Mouse (Mus musculus) heart, postnatal 25 days (tissue): Measurements from ENCODE around the gene Rgs9. TPM values are rescaled to one million over a fixed set of nuclear protein-coding genes. Genes with fewer than 3 reads are reported as not detected.

Experiments
- DNase-seq: peaks from one replicate; pipeline ENCODE4 v3.0.0; 2022; ENCODE audit warnings: low spot score
- intact Hi-C: fragments of 180-260 bp; cut with DNase I; formaldehyde crosslinking; loops from one replicate; pipeline ENCODE4 v1.15.1; 2025
- total RNA-seq, 2 experiments: library from RNA; stranded (reverse); gene quantifications; 2 replicates each; pipeline ENCODE4 v1.2.3; 2021

The Rgs9 gene
- total RNA-seq, 2 experiments from 2014 or later, result 0.10 to 0.14 TPM

DNA sequence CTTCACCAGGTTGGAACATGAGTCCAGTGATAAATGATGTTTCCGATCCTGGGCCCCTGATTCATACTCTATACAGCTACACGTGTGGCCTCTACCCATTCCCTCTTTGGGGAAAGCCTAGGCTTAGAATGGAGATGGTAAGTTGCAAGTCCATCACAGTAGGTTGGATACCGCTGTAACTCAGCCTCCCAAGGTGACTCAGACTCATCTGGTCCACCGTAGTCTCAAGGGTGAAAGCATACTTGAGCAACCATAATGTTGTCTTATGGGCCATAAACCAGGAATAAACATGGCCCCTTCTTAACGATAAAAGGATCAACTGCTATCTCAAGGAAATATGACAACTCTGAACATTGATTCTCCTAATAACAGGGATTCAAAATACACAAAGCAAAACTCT, 109.7 kb downstream of the Rgs9 start:
- no peak for DNase-seq
- intact Hi-C loops, result no loop called here

DNA sequence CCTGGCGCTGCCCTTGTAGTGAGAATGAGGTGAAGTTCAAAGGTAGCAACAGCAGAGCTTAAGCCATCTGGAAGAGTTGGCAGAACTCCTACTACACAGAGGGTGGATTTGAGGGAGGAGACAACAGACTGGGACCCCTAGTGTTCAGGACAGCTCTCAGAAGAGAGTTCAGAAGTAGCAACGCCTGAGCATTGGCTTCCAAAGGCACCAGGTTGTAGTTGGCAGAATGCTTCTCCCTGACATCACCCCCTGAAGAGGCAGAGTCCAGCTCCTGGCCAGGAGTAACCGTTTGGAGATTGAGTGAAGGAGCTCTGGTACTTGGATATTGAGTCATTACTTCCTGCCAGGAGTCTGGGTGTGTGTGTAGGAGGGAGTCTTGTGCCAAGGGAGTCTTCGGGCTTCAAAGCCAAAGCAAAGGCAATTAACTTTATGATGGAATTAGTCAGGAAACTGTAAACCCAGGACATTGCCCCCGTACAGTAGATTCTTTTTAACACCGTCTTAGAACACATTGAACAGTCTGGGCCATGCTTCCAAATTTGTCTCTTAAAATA, 110.2 kb downstream of the Rgs9 start:
- intact Hi-C loops, result no loop called here
- no peak for DNase-seq

DNA sequence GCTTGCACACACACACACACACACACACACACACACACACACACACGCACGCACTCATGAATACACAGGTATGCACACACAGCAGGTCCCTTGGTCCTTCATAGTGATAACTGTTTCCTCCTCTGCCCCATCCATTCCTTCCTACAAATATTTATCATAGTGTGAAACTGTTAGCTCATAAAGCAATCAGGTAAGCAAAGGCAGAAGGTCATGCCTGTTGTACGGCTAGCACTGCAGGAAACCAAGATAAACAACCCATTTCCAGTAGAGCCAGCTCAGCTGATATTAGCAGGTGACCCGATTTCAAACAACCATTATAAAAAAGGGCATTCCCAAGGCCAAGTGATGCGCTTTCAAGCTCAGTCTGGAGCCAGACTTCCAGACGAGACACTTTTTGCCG, 116.8 kb downstream of the Rgs9 start:
- DNase-seq, result no peak
- intact Hi-C loops, result no loop called here

DNA sequence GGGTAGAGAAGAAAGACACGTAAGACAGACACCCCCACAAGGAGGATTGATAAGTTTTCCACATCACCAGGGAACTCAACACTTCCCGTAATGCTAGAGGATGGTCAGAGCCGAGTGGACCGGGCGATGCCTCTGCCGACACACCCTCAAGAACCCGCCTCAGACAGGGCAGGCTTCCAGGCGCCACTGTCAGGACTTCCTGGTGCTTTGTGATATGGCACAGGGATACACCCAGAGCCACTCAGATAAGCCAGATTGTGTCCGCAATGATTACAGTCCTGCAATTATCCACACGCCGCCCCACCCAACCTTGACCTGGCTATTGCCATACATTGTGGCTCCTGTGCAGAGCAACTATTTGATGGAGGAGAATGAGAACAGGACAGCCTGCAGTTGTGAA, 117.6 kb downstream of the Rgs9 start:
- no peak for DNase-seq

DNA sequence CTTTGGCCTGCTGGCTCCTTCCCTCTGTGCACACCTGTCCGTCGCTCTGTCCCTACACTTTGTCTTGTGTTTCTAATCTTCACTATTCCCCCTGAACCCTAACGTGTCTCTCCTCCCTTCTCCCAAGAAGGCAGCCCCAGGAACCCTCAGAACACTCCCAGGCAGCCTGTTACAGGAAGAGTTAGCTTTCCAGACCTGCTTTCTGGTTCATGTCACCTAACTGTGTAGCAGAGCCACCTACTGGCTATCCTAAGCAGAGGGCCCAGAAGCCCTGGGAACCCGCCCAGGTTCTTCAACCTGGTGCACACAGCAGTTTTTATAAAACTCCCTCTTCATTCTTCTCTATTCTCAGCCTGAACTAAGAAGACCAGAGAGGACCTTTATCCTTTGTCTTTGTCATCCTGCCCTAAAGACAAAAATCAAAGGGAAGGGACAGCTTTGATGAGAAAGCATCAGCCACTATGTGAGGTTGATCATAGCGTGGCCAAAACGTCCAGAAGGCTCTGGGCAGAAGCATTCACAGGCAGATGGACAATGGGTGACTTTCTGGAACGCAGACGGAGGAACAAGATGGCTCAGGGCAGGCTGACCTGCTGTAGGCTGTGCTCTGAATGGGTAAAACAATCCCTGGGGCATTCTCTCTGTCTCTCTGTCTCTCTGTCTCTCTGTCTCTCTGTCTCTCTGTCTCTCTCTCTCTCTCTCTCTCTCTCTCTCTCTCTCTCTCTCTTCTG, 119.0 kb downstream of the Rgs9 start:
- intact Hi-C loops, result loop anchor here (5.0 kb wide), 2 partner anchors 257 to 732 kb away; partner anchors contain the start of gene Axin2
- no peak for DNase-seq

More for the DNA sequence above, 117.6 kb downstream of the Rgs9 start:
- intact Hi-C loops, result no loop called here

DNA sequence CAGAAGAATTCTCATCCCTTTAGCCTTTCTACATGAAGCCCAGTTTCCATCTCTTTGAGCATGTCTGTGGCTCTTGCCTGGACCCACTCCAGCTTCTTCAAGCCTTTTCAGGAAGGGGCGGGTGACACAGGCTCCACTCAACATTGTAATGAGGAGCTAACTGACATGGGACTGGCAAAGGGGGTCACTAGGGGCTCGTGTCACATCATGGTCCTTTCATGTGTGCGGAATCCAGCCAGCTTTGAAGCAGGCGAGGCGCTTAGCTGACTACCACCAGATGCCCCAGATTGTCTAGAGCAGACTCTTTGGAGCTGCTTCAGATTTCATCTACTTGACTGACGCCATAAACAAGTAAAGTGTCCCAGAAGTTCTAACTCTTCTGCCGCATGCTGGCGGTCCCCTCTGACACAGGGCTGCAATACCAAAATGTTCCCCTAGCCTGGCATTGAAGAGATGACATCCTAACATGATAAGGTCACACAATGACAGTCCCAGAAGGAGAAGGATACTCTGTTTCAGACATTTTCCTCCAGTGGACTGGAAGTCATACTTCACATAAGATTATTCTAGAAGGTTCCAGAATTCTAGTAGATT, 122.5 kb downstream of the Rgs9 start:
- intact Hi-C loops, result loop anchor here (5.0 kb wide), 2 partner anchors 253 to 728 kb away; partner anchors contain the start of gene Axin2
- no peak for DNase-seq

Other genes starting within 250 kb of the Rgs9 start
- not detected for gene E030025P04Rik, start 153.8 kb downstream of the Rgs9 start, total RNA-seq
- 10 to 100 TPM; 30.3 to 30.6 TPM for gene Gna13, start 64.7 kb upstream of the Rgs9 start, total RNA-seq
- not detected for gene 9930022D16Rik, start 115.8 kb upstream of the Rgs9 start, total RNA-seq
- 10 to 100 TPM; 51.4 to 60.5 TPM for gene Amz2, start 127.8 kb upstream of the Rgs9 start, total RNA-seq
- 1 to 10 TPM; 1.3 to 1.9 TPM for gene Arsg, start 175.2 kb upstream of the Rgs9 start, total RNA-seq
- 1 to 10 TPM; 7.7 to 8.8 TPM for gene Slc16a6, start 175.5 kb upstream of the Rgs9 start, total RNA-seq